Mouse (Mus musculus) midbrain, embryonic 14.5 days (tissue): ENCODE measurements around the gene Lamtor4. TPM values are rescaled to one million over a fixed set of nuclear protein-coding genes. Genes with fewer than 3 reads are reported as not detected.

Experiments
- ATAC-seq: fragments of 200-750 bp; cut with Nextera tagmentation; 2 replicates; pipeline ENCODE4 v1.8.0; 2017; ENCODE audit warnings: moderate number of reproducible peaks, moderate library complexity; ENCODE audit not compliant: low FRiP score, low TSS enrichment
- DNase-seq: peaks from one replicate; pipeline ENCODE4 v3.0.0-alpha.2; 2015
- H3K27ac ChIP-seq: fragments of 300-500 bp; sonication (generic); replicated peaks from 2 replicates; pipeline ENCODE4 v1.5.1; 2014; ENCODE audit warnings: mild to moderate bottlenecking, low read depth, low read length, moderate library complexity
- H3K27me3 ChIP-seq: fragments of 300-500 bp; sonication (generic); 2 replicates; pipeline ENCODE4 v1.6.1; 2014; ENCODE audit warnings: low read length, control low read depth, mixed read lengths; ENCODE audit not compliant: control insufficient read depth, insufficient read depth
- H3K36me3 ChIP-seq: fragments of 300-500 bp; sonication (generic); 2 replicates; pipeline ENCODE4 v1.6.1; 2014; ENCODE audit warnings: low read length, control low read depth; ENCODE audit not compliant: control insufficient read depth, insufficient read depth
- H3K4me1 ChIP-seq: fragments of 300-500 bp; sonication (generic); 2 replicates; pipeline ENCODE4 v1.6.1; 2014; ENCODE audit warnings: mild to moderate bottlenecking, antibody characterized with exemption, low read length, control low read depth; ENCODE audit not compliant: control insufficient read depth, insufficient read depth
- H3K4me2 ChIP-seq: fragments of 300-500 bp; sonication (generic); 2 replicates; pipeline ENCODE4 v1.6.1; 2014; ENCODE audit warnings: mild to moderate bottlenecking, low read length, moderate library complexity
- H3K4me3 ChIP-seq: fragments of 300-500 bp; sonication (generic); replicated peaks from 2 replicates; pipeline ENCODE4 v1.5.1; 2014; ENCODE audit warnings: low read depth, low read length
- H3K9ac ChIP-seq: fragments of 300-500 bp; sonication (generic); replicated peaks from 2 replicates; pipeline ENCODE4 v1.6.1; 2014; ENCODE audit warnings: mild to moderate bottlenecking, low read length, moderate library complexity
- H3K9me3 ChIP-seq: fragments of 300-500 bp; sonication (generic); 2 replicates; pipeline ENCODE4 v1.6.1; 2016; ENCODE audit warnings: low read length, control low read depth, mixed read lengths; ENCODE audit not compliant: control insufficient read depth
- WGBS: fragments of 180-500 bp; shearing (Covaris S2); extraction: QIAGEN DNeasy Blood & Tissue Kit; methylation state at CpG from one replicate; pipeline ENCODE4 v1.1.7; 2014; 5-methylcytosine and 5-hydroxymethylcytosine counted together
- polyA plus RNA-seq: library from polyadenylated mRNA; unstranded; fragments of >200 nt; fragmentation: Nextera tagmentation; extraction: Ambion mirVana; gene quantifications from 2 replicates; pipeline ENCODE4 v1.2.1, GENCODE M21; 2014

Gene Lamtor4
- polyA plus RNA-seq, 1 experiment from 2014 or later = 71.5 TPM

DNA sequence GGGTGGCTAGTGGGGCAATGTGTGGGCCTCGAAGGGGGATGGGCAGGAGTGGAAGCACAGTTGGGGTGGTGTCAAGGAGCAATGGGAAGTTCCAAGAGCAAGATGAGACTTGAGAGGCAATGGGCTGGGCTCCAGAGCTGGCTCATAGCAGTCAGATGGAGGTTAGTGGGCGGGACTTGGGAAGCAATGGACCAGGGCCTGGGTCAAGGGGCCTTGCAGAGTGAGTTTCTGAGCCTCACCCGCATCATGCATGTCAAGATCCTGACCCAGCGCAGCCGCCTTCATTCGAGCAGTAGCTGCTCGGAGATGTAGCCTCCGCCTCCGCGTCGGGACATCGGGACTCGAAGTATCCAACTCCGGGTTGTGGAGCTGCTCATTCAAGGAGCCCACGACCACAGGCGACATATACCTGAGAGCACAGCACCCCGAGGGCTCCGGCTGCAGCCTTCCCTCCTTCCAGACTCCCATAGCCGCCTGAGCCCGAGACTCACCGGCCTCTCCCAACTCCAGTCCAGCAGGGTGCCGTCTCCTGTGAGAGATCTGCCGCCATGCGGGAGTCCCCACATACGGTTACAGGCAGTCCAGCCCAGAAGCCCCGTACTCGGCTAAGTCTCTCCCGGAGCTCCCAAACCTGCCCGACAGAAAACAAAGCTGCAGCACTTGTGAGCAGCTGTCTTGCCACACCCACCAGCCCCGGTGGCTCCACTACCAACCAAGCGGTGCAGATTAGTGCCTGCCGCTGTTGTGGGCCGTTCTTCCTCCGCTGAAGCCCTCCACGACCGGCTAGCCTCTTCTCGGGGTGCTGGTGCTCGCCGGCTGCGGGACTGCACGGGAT is 20.2 kb downstream of the Lamtor4 start:
- WGBS = 6% methylated on average over 41 of the region's 41 CpGs
- Histone ChIP-seq H3K4me3 (peak overlapping the region; percentile 39), H3K36me3 (peaks cover 39% of the 10 kb centered on the region), H3K27me3 (no peaks in the 10 kb centered on the region), H3K4me2 (peak overlapping the region; percentile 79), H3K9me3 (peaks cover under 1% of the 10 kb centered on the region; the same call in 1 of the 2 replicates), H3K9ac (peak overlapping the region; percentile 60), H3K27ac (no peak overlapping the region), H3K4me1 (peaks cover 45% of the 10 kb centered on the region)
- ATAC-seq = no peak
- peak; percentile 54 for DNase-seq

DNA sequence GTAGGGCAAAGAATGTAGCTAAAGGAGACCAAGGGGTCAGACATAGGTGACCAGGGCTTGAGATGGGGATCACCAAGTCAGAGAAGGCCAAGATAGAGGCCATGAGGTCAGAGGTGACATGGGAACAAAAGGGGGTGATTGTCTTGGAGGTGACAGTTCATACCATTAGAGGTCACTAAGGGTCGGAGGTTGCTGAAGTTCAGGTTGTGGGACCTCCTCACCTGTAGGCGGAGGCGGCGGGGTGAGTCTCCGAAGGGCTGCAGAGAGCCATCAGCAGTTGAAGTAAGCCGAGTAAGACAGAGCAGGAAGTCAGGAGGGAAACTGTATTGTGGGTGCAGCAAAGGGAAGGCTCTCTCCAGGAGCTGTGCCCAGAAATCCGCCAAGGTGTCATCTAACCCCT is 22.7 kb downstream of the Lamtor4 start:
- H3K9ac ChIP-seq = peak overlapping the region; percentile 84
- no peak for ATAC-seq
- no peak overlapping the region for H3K27ac ChIP-seq
- peaks cover 39% of the 10 kb centered on the region for H3K36me3 ChIP-seq
- H3K4me2 ChIP-seq = peak overlapping the region; percentile 79
- peaks cover 6% of the 10 kb centered on the region; the same call in 1 of the 2 replicates for H3K9me3 ChIP-seq
- peaks cover 45% of the 10 kb centered on the region for H3K4me1 ChIP-seq
- H3K27me3 ChIP-seq = no peaks in the 10 kb centered on the region
- 88% methylated on average over 7 of the region's 7 CpGs for WGBS
- peak overlapping the region; percentile 72 for H3K4me3 ChIP-seq
- DNase-seq = no peak

DNA sequence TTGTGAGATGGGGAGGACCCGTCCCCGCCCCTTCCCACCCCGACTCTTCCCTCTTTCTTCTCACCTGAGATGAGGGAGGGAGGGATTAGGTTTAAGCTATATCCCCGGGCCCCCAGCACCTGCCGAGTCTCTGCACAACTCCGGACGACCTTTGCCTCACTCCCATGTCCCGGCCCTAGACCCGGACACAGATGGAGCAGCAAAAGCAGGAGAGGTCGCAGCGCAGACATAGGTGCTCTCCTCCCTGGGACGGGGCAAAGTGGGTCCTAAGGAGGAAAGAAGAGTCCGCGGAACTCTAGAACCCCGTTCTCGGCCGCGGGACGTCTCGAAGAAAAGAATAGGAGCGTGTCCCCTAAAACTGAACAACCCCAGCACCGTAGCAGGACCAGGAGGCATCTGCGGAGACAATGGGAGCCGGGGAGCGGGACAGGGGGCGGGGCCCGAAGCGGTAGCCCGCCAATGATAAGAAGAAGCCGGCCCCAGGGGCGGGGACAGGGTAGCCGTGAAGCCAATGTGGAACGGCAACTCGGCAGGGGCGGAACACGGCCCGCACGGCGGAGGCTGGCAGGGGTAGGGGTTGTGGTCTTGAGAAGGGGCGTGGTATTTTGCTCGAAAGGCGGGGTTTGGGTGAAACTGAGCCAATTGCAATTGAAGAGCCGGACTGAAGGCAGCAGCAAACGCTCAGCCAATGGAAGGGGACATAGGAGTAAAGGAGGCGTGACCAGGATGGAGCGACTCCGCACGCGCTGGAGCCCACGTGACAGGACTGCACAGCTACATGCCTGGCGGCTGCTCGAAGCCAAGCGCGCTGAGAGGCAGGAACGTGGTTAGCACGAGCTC is 24.5 kb downstream of the Lamtor4 start, which contains the start of the genes Gm43720, Gpc2 and Stag3:
TSS of gene Gm43720 (minus strand) at position 374 of the 840 bp plus-strand sequence.
TSS of gene Gpc2 (minus strand) at position 421 of the 840 bp plus-strand sequence.
TSS of gene Stag3 (plus strand) at position 656 of the 840 bp plus-strand sequence.
- Histone ChIP-seq H3K27ac (peak within 1 kb of the TSS; percentile 80), H3K27me3 (no peaks in the 10 kb centered on the region), H3K4me2 (peak within 1 kb of the TSS; percentile 79), H3K9ac (peak within 1 kb of the TSS; percentile 84), H3K4me3 (peak within 1 kb of the TSS; percentile 72), H3K4me1 (peaks cover 43% of the 10 kb centered on the region), H3K9me3 (peaks cover 6% of the 10 kb centered on the region; the same call in 1 of the 2 replicates), H3K36me3 (peaks cover 30% of the 10 kb centered on the region)
- under 1% methylated on average over 56 of the region's 56 CpGs for WGBS
- peak; percentile 99 for ATAC-seq
- peak; percentile 99 for DNase-seq

DNA sequence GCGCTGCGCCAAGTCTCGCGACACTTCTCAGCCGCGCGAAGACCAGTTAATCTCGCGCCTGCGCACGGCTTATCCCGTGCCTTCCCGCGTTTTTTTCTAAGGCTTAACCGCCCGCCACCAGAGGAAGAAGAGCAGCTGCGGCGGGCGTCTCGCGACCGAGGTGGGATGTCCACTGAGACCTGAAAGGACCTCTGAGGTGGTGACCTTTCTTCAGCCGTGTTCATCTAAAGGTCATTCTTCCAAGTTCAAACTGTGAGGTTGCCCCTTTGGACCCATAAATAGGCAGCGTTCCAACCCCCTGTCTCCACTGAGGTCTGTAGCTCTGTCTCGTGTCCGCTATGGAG is 25.1 kb downstream of the Lamtor4 start:
- H3K27ac ChIP-seq = 0 out of 2 replicates have a peak overlapping the region, but pooled peaks have one; percentile 20
- peak overlapping the region; percentile 72 for H3K4me3 ChIP-seq
- H3K4me1 ChIP-seq = peaks cover 37% of the 10 kb centered on the region
- H3K36me3 ChIP-seq = peaks cover 26% of the 10 kb centered on the region
- 24% methylated on average over 26 of the region's 26 CpGs for WGBS
- peak overlapping the region; percentile 79 for H3K4me2 ChIP-seq
- no peak overlapping the region for H3K9ac ChIP-seq
- DNase-seq (no peak), ATAC-seq (no peak)
- no peaks in the 10 kb centered on the region for H3K27me3 ChIP-seq
- H3K9me3 ChIP-seq = peaks cover 6% of the 10 kb centered on the region; the same call in 1 of the 2 replicates

DNA sequence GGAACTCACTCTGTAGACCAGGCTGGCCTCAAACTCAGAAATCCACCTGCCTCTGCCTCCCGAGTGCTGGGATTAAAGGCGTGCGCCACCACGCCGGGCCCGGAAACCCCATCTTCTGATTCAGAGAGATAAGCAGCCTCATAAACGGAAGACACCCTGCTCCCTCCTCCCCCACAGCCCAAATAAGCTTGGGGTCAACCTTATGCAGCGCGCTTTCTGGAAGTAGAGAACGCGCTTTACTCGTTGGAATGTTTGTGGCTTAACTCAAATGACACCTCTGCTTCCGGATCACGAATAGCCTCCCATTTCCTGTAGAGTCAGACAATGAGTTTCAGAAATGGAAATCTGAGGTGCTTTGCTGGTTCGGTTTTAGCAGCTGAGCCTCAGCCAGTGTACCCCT is 25.5 kb downstream of the Lamtor4 start:
- no peaks in the 10 kb centered on the region for H3K27me3 ChIP-seq
- no peak for DNase-seq
- no peak overlapping the region for H3K9ac ChIP-seq
- no peak overlapping the region for H3K27ac ChIP-seq
- H3K36me3 ChIP-seq = peaks cover 23% of the 10 kb centered on the region
- H3K4me3 ChIP-seq = peak overlapping the region; percentile 72; the same call in 1 of the 2 replicates
- 94% methylated on average over 15 of the region's 15 CpGs for WGBS
- ATAC-seq = no peak
- H3K9me3 ChIP-seq = peaks cover 6% of the 10 kb centered on the region; the same call in 1 of the 2 replicates
- H3K4me1 ChIP-seq = peaks cover 32% of the 10 kb centered on the region
- H3K4me2 ChIP-seq = peak overlapping the region; percentile 79; the same call in 1 of the 2 replicates

DNA sequence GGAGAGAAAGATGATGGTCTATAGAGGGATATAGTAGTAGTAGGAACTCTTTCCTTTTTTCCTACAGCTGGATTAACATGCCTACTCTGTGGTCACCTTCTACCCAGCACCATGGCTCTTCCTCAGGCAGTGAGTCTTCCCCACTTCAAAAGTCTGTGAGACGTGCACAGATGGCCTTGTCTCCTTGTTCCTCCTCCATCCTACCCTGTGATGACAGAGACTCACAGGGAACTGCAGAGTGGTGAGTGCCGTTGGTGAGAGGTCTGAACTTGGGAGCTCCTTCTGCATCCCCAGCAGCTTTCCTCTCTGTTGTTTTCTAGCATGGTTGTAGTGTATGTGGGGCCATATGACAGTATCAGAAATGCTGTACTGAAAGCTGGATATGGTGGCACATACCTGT is 26.5 kb downstream of the Lamtor4 start:
- DNase-seq (no peak), ATAC-seq (no peak)
- Histone ChIP-seq H3K27me3 (no peaks in the 10 kb centered on the region), H3K9me3 (peaks cover 6% of the 10 kb centered on the region; the same call in 1 of the 2 replicates), H3K4me2 (no peak overlapping the region), H3K4me1 (peaks cover 23% of the 10 kb centered on the region), H3K36me3 (peaks cover 17% of the 10 kb centered on the region), H3K9ac (no peak overlapping the region), H3K4me3 (no peak overlapping the region), H3K27ac (no peak overlapping the region)
- WGBS = 89% methylated on average over 2 of the region's 2 CpGs

DNA sequence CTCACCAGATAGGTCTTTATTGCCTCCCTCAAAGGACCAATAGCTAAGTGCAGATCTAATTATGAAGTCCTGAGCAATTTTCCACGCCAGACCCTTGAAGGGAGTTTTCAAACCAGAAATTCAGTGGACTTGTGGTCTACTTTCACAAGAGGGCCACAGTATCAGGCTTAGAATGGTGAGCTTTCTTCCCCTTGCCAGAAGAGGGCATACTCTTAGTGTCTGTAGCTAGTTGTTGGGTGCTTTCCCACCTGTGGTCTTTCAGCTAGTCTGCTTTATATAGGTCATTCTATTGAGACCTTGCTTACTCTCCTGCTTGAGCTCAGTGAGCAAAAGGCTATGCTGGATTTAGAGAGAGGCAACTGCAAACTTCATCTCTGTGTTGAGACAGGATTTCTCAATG is 28.3 kb downstream of the Lamtor4 start:
- Histone ChIP-seq H3K27me3 (no peaks in the 10 kb centered on the region), H3K4me1 (peaks cover 5% of the 10 kb centered on the region), H3K9ac (no peak overlapping the region), H3K9me3 (peaks cover 6% of the 10 kb centered on the region; the same call in 1 of the 2 replicates), H3K36me3 (0 out of 2 replicates have a peak, but pooled peaks cover under 1% of the 10 kb centered on the region), H3K4me2 (no peak overlapping the region), H3K4me3 (no peak overlapping the region), H3K27ac (no peak overlapping the region)
- WGBS = 55% methylated on average over 1 of the region's 1 CpGs
- DNase-seq (no peak), ATAC-seq (no peak)

DNA sequence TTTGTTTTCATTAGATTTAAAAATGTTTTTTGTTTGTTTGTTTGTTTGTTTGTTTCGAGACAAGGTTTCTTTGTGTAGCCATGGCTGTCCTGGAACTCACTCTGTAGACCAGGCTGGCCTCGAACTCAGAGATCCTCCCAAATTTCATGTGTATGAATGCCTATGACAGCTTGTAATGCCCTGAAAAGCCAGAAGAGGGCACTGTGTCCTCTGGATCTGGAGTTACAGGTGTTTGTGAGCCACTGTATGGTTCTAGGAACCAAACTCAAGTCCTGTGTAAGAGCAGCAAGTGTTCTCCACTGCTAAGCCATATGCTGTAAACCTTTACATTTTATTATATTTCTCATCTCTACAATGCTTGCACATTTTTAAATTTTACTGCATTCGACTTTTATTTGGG is 32.6 kb downstream of the Lamtor4 start:
- H3K9ac ChIP-seq = no peak overlapping the region
- H3K27ac ChIP-seq = no peak overlapping the region
- ATAC-seq (no peak), DNase-seq (no peak)
- H3K9me3 ChIP-seq = no peaks in the 10 kb centered on the region
- no peak overlapping the region for H3K4me2 ChIP-seq
- H3K4me3 ChIP-seq = no peak overlapping the region
- H3K27me3 ChIP-seq = no peaks in the 10 kb centered on the region
- WGBS = 70% methylated on average over 3 of the region's 3 CpGs
- H3K4me1 ChIP-seq = no peaks in the 10 kb centered on the region
- H3K36me3 ChIP-seq = no peaks in the 10 kb centered on the region
